Mouse (Mus musculus): ENCODE results near the gene Fbxo28.

The Fbxo28 gene

GRCm38 (mm10) chr1:182288601-182289000 lies 52.8 kb downstream of the Fbxo28 start:
- no peak for DNase-seq (ENCODE audit: low read depth, low spot score)

GRCm38 (mm10) chr1:182287781-182288180 lies 53.6 kb downstream of the Fbxo28 start:
- no peak for DNase-seq (ENCODE audit: low read depth, low spot score)

- DNase-seq (ENCODE audit: low read depth, low spot score), result no peak
These were observed 56.6 kb downstream of the Fbxo28 start for GRCm38 (mm10) chr1:182284795-182285194.

- DNase-seq (ENCODE audit: low read depth, low spot score), result peak; percentile 35
These were observed 58.2 kb downstream of the Fbxo28 start for GRCm38 (mm10) chr1:182283231-182283630.

- DNase-seq (ENCODE audit: low read depth, low spot score), result peak; percentile 94
These were observed 59.0 kb downstream of the Fbxo28 start, which contains the start of gene Degs1 for GRCm38 (mm10) chr1:182282091-182283075. Gene Degs1 (minus strand): TSS chr1:182282804.

GRCm38 (mm10) chr1:182281251-182281711 lies 60.1 kb downstream of the Fbxo28 start:
- peak; percentile 63 for DNase-seq (ENCODE audit: low read depth, low spot score)

- DNase-seq (ENCODE audit: low read depth, low spot score), result peak; percentile 35
These were observed 60.9 kb downstream of the Fbxo28 start for GRCm38 (mm10) chr1:182280577-182280976.

GRCm38 (mm10) chr1:182280046-182280445 lies 61.4 kb downstream of the Fbxo28 start:
- no peak for DNase-seq (ENCODE audit: low read depth, low spot score)

- no peak for DNase-seq (ENCODE audit: low read depth, low spot score)
These were observed 62.0 kb downstream of the Fbxo28 start for GRCm38 (mm10) chr1:182279436-182279835.

GRCm38 (mm10) chr1:182275109-182275508 lies 66.3 kb downstream of the Fbxo28 start:
- DNase-seq (ENCODE audit: low read depth, low spot score), result no peak

GRCm38 (mm10) chr1:182271632-182272031 lies 69.8 kb downstream of the Fbxo28 start:
- DNase-seq (ENCODE audit: low read depth, low spot score), result no peak

GRCm38 (mm10) chr1:182271130-182271529 lies 70.3 kb downstream of the Fbxo28 start:
- DNase-seq (ENCODE audit: low read depth, low spot score), result no peak

- no peak for DNase-seq (ENCODE audit: low read depth, low spot score)
These were observed 73.1 kb downstream of the Fbxo28 start for GRCm38 (mm10) chr1:182268317-182268716.

GRCm38 (mm10) chr1:182266028-182266525 lies 75.4 kb downstream of the Fbxo28 start:
- no peak for DNase-seq (ENCODE audit: low read depth, low spot score)

All from CD4-positive, CD25-positive, alpha-beta regulatory T cell, adult 2 months (primary cell).